Mouse (Mus musculus) myocyte (in vitro differentiated cells): ENCODE results near the gene Stat5a.

Source experiments
- POLR2A ChIP-seq: IDR thresholded peaks from one replicate; pipeline ENCODE4 v1.6.1; 2011; ENCODE audit warnings: low read depth, mild to moderate bottlenecking, control low read depth, moderate library complexity; ENCODE audit not compliant: insufficient read length
- USF1 ChIP-seq: IDR thresholded peaks from one replicate; pipeline ENCODE4 v1.6.1; 2011; ENCODE audit warnings: low read depth, mild to moderate bottlenecking, control low read depth, moderate library complexity

GRCm38 (mm10) chr11:100852088-100852487 lies 7.1 kb upstream of the Stat5a start:
- TF ChIP-seq USF1: no peak
- no peak for TF ChIP-seq POLR2A
